Mouse (Mus musculus) cerebellum, postnatal 10 days (tissue): ENCODE results near the gene Vmn1r89.

ENCODE experiments used
- DNase-seq, 2 experiments: peaks; one replicate each; pipeline ENCODE4 v3.0.0; 2021; ENCODE audit warnings: mixed read lengths in 2 of 2

The Vmn1r89 gene

GRCm38 (mm10) chr7:13212720-13213119 lies at the start of gene Vmn1r89:
Gene Vmn1r89, plus strand, starts transcription at chr7:13213020.
- DNase-seq, result no peak

- DNase-seq, result no peak
These were observed 48.2 kb downstream of the Vmn1r89 start for GRCm38 (mm10) chr7:13260746-13261700.

- no peak for DNase-seq
These were observed 51.0 kb downstream of the Vmn1r89 start for GRCm38 (mm10) chr7:13263851-13264250.

GRCm38 (mm10) chr7:13264396-13264795 lies 51.6 kb downstream of the Vmn1r89 start:
- peak in 1 of 2 experiments; percentile 9 for DNase-seq

GRCm38 (mm10) chr7:13268749-13269260 lies 56.0 kb downstream of the Vmn1r89 start:
- no peak for DNase-seq

GRCm38 (mm10) chr7:13269394-13269793 lies 56.6 kb downstream of the Vmn1r89 start:
- no peak for DNase-seq
